ENCODE assay signal across 21 mouse cellular contexts in genomic region chr3:142969501-142969900, GRCm38 (mm10).
"Had no signal": no experiment of that assay in that cellular context is flagged by ENCODE, and none has a peak within 500 bp of the region (broad histone marks: within the 10 kb centered on the region; RNA-seq: fewer than 3 reads in every experiment).

No protein-coding gene starts in this region.

- H3K4me3 ChIP-seq: limb, embryonic 15.5 days; megakaryocyte, embryonic 14.5 days; midbrain, embryonic 10.5 days; midbrain, embryonic 13.5 days; myocyte; neural tube, embryonic 13.5 days had no signal

- H3K36me3 ChIP-seq: limb, embryonic 15.5 days; midbrain, embryonic 10.5 days; midbrain, embryonic 13.5 days; neural tube, embryonic 13.5 days had no signal

- H3K4me2 ChIP-seq: limb, embryonic 15.5 days; liver, embryonic 11.5 days; midbrain, embryonic 13.5 days; neural tube, embryonic 13.5 days had no signal

- H3K9ac ChIP-seq: limb, embryonic 15.5 days; liver, embryonic 14.5 days; liver, postnatal 0 days; midbrain, embryonic 13.5 days; neural tube, embryonic 13.5 days had no signal

- ATAC-seq: liver, postnatal 0 days; midbrain, embryonic 13.5 days; midbrain, embryonic 16.5 days had no signal

- DNase-seq: kidney, adult 18-20 months; kidney, adult 9 months; kidney, postnatal 14 days; kidney, postnatal 4 days; left cerebral cortex, postnatal 4 days; liver, postnatal 0 days; lung, postnatal 36 days; retina, postnatal 1 day; right cerebral cortex, postnatal 25 days; spleen, adult 18-20 months; thymus, adult 18-20 months; thymus, postnatal 36 days had no signal

- H3K27ac ChIP-seq: limb, embryonic 15.5 days; liver, embryonic 14.5 days; midbrain, embryonic 10.5 days; midbrain, embryonic 13.5 days; neural tube, embryonic 13.5 days had no signal

- H3K9me3 ChIP-seq: limb, embryonic 15.5 days; megakaryocyte, embryonic 14.5 days; midbrain, embryonic 10.5 days; midbrain, embryonic 13.5 days; neural tube, embryonic 13.5 days had no signal

- H3K27me3 ChIP-seq: limb, embryonic 15.5 days; megakaryocyte, embryonic 14.5 days; midbrain, embryonic 13.5 days; neural tube, embryonic 13.5 days had no signal
